Mouse (Mus musculus) inflammation-experienced regulatory T-cells, adult 6 months (primary cell): Measurements from ENCODE around the gene Gm28729. TPM values are rescaled to one million over a fixed set of nuclear protein-coding genes. Genes with fewer than 3 reads are reported as not detected.
"Not testable (repeated sequence)": the region's sequence is repeated elsewhere in the genome, so short reads cannot be mapped to it uniquely, and the experiment has no call there.

Experiments
- ATAC-seq: one replicate; pipeline ENCODE4 v1.8.0; 2017
- polyA plus RNA-seq, 3 experiments: library from polyadenylated mRNA; unstranded; fragments of 100-300 nt; shearing (Covaris generic); gene quantifications; one replicate each; pipeline ENCODE4 v1.2.1; 2017

Gene Gm28729
- polyA plus RNA-seq, 3 experiments from 2014 or later = not detected

DNA sequence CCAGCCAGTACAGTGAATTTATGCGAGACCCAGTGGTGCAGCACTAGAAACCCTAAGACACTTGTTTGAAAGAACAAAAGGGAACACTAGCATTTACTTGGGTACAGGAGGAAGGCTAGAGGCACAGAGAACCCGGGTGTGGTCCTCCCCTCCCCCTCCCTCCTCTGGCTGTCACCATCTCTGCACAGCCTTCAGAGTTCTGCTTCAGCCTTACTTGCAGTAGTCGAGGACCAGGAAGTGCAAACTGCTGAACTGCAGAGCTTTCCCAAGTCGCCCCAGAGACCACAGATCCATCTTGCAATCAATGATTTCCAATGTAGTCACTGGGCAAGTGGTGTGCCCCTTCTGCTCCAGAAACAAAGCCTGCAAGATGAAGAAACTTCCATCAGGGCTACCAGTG lies 7.6 kb downstream of the Gm28729 start:
- ATAC-seq = no peak

DNA sequence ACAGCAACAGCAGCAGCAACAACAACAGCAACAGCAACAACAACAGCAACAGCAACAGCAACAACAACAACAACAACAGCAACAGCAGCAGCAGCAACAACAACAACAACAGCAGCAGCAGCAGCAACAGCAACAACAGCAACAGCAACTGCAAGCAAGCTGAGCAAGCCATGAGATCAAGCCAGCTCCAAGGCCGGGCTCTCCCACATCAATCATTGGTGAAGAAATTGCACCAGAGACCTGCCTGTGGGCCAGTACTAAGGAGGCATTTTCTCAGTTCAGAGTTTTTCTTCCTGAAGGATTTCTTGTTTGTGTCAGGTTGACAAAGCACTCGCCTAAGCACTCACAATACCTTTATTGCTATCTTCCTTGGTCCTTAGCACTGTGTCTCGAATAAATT lies 8.3 kb downstream of the Gm28729 start:
- ATAC-seq = no peak

DNA sequence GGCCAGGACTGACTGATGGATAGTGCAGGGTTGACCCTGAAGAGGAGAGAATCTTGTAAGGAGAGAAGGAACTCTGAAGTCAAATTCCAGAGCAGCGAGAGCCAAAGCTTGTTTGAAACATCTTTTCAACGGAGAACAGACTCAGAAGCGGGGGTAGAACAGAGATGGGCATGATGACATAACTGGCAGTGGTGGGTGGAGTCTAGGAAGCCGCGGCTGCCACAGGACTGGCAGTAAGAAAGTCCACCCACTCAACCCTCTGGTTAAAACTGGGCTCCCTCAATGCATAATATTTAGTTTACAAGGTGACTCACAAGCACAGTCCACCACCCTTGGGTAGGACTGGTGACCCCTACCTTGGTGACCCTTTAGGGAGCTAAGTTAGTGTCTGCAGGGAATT lies 9.3 kb downstream of the Gm28729 start:
- no peak for ATAC-seq

DNA sequence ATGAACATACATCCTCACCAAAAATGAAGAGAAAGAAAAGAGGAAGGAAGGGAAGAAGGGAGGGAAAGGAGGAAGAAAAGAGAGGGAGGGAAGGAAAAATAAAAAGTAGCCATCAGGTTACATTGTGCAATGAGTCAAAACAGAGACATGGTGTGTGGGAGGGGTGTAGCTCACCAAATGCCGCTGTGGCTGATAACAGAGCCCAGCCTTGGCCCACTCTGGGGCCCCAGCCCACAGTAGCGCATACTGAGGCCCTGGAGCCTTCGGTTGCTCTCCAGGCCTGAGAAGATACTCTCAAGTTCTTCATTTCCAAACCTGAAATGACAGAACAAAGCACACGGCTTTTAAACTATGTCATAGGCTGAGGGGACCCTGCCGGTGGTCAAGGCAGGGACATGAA lies 10.8 kb downstream of the Gm28729 start:
- ATAC-seq = no peak

DNA sequence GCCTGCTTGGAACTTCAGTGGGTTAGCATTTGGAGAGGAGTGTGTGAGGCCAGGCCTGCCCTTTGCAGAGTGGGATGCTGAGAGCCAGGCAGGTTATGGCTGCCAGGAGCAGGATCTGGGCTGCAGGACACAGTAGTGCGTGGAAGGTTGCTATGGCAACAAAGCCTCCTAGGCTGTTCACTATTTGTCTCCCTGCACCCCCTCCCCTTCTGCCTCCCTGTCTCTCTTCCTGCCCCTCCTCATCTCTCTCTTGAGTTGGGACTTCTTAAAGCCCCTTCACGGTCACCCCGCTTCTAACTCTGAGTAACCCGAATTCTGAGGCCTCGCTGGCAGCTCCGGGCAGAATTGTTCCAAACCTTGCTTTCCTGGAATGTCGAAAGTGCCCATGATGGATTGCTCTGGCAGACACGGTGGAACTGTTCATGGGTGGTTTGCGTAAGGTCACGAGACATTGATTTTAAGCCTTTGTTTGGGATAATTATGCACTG lies 19.0 kb downstream of the Gm28729 start:
- ATAC-seq = no peak

DNA sequence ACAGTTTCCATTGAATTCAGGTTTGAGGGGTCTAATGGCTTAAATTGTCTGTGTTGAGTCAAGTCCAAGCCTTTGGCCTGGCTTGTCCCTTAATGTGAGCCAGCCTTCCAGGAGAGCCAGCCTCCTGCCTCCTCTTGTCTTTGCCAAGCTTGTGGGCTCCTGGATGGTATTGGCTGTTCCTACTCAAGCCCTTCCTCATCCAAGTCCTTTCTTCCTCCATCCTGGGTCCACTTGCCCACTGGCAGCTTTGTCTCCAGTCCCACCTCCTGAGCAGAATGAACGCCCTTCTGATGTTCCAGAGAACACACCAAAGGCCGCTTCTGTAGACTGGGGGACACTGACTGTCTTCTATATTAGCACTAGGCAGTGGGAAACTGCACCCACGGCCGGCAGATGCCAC lies 19.9 kb downstream of the Gm28729 start:
- ATAC-seq = no peak

DNA sequence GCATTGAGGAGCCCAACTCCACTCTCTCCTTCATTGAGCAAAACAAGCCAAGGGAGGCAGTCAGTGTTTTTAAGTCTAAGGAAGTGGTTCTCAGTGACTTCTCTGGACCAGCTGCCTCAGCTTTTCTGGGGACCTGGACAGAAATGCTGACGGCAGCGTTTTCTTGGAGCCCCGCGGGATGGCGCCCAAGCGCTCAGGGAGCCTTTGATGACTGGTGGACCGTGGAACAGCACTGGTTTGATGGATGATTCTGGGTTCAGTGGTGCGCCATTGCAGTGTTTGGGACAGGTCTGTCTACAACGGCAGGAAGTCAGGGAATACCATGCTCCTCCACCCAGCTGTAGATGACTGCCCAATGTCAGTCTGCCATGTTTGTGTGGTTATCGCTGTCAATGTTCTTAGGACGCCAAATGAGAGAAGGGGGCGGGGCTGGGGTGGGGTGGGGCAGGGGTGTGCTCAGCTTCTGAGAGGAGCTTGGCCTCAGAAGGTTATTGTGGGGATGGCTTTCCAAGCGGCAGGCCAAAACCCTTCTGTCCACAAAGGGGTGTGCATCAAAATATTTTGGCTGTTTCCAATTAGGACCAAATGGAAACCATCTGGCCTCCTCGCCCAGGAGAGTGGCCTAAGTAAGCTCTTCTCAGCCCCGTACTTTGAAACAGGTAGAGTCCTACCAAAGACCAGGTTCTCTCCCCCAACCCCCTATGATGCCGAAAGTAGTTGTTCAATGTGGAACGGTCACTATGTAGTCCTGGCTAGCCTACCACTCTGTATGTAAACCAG lies 20.8 kb downstream of the Gm28729 start:
- no peak for ATAC-seq

DNA sequence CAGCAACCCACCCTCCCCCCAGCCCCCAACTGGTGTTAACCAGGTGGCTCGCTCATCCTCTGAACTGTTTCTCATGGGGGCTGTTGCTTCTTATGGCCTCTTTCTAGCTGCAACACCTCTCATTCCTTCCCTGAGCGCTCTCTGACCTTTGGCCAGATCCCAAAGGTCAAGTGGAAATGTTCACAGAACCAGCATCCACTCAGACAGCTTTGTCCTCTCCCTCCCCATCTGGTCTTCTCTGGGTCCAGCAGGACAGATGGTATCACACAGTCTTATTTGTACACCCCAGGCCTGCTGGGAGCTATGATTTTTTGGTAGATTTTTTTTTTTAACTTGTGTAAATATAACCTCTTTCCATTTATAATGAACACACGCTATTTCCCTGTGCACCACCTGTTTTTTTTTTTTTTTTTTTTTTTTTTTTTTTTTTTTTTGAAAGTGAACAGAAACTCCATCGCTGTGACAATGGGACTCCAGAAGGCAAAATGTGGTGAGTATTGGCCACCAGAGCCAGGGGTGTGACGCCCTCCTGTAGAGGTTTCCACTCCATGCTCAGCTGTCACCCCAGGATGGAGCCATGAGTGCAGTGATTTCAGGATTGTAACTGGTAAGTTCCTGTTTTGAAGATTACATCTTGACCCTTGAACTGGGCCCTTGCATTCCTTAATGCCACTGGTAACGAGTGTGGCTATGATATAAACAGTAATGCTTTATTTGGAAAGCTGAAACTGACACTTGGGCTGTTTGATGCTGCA lies 22.0 kb downstream of the Gm28729 start:
- ATAC-seq = no peak

DNA sequence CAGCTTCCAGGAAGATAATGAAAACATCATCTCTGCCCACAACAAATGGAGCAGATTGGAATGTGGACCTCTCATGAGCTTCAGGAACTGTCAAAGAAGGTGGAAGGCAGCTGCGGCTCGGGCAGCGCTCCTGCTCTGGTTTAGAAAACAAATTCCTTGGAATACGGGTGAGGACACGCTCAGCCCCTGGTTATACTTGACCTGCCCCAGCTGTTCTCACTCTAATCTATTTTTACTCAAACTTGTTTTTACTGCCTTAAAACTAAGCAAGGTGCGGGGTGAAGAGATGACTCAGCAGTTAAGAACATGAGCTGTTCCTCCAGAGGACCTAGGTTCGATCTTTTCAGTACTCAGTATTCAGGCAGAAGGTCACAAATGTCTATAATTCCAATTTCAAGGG lies 23.8 kb downstream of the Gm28729 start:
- ATAC-seq = no peak

DNA sequence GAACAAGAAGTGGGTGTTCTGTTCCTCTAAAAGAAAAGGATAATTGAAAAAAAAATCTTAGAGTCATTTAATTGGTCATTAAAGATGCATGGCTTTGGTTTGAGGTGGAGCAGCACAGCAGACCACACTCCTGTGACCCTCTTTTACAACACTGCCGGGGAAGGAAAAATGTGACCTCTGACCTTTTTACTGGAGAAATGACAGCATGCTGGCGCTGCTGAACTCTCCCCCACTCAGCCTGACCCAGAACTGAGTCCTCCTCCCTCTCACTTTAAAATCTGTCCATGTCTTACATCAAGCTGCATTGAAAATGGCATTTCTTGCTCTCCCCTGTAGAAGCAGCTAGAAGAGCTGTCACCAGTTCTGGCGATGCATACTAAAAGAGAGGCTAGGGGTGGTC lies 31.9 kb downstream of the Gm28729 start:
- ATAC-seq = no peak

DNA sequence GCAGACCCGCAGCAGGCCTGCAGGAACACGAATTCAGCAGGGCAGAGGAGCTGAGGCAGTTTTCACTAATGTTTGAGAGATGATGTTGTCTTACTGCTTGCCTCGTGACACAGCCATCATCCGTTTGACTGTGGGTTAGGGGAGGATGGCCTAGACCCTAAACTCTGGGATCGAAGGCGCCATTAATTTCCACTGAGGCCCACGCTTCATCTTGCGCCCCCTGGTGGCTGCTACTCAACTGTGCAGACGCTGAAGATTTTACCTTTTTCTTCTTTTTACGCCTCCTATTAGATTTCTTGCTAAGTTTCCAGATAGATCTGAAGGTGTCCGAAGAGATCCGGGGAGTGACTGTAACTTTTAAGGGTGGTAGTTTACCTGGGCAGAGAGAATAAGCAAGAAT lies 33.3 kb downstream of the Gm28729 start:
- peak; percentile 82 for ATAC-seq

DNA sequence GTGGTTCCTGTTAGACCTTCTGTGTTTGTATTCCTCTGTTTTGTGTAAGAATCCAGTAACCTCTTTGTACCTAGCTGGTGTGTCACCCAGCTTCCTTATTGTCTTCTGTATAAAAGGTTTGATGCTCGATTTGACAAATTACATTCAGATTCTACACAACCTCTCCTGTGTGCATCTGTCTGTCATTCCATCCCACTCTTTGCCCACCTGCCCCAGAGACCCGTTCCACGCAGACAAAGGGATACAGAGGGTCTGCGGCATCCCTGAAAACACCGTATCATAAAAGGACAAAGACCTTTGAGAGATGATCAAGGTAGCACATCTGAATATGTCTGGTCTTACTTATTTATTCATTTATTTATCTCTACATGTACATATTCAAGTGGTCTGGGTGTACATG lies 37.2 kb downstream of the Gm28729 start:
- ATAC-seq = not testable (repeated sequence)

DNA sequence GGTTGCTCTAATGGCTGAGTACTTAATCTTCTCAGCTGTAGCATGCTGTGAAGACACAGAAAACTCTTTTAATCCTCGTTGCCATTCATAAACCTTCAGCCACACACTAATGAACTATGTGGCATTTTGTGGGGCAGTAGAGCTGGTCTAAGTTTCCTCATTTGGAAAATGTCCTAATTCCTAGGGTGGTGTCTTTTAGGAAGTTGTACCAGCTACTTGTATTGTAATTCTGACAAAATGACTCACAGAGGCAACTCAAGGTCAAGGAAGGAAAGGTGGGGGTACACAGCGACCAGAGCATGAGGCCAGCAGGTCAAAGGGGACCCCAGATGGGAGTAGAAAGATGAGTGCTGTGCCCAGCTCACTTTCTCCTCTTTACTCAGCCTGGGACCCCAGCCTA lies 41.4 kb downstream of the Gm28729 start:
- ATAC-seq = no peak

DNA sequence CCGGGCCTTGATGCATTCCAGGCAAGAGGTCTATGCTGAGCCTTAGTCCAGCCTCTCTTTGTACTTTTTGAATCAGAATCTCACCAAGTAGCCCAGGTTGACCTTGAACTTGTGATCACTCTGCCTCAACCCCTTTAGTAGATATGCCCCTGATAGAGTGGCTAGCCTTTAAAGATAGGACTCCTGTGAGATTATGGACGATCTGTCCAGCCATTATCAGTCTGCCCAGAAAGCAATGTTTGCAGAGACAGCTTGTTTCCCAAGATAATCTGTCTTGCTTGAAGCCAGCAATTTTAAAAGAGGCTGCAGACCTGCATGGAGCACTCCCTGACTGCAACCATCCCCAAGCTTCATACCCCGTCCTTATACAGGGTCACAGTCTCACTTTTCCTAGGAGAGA lies 42.0 kb downstream of the Gm28729 start:
- ATAC-seq = no peak

DNA sequence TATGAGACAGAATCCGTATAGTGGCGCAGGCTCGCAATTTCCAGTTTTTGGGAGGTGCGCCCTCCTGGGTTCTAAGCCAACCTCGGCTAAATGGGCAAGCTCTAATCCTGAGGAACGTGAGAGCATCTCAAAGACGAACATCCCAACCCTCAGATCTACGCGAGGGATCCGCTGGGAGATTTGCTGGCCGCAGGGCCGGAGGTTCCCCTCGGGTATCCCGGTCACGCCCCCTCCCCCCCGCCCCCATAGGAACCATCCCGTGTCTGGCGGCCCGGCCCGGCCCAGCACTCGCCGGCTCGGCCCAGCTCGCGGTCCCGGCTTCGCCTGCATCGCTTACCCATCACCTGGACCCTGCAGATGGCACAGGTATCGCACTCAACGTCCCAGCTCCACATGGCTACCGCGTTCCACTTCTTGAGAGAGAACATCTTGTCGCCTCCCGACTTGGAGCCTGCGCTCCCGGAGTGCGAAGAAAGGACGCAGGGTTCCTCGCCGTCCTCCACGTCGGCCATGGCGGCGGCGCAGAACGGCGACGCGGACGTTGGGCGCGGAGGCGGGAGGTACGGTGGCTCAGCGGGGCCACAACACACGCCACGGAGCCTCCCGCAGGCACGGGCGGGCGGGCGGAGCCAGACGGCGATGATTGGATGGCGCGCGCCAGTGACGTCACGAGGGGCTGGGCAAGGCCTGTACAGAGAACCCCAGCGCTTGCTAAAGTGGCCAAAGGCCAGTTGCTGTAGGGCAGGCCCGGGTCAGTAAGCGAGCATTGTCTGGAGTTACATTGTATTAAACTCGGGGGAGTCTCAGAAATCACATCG lies 46.8 kb downstream of the Gm28729 start, which contains the start of gene Rnf7:
Gene Rnf7, minus strand, starts transcription at position 605 of the 818 bp plus-strand sequence.
- ATAC-seq = peak; percentile 97

DNA sequence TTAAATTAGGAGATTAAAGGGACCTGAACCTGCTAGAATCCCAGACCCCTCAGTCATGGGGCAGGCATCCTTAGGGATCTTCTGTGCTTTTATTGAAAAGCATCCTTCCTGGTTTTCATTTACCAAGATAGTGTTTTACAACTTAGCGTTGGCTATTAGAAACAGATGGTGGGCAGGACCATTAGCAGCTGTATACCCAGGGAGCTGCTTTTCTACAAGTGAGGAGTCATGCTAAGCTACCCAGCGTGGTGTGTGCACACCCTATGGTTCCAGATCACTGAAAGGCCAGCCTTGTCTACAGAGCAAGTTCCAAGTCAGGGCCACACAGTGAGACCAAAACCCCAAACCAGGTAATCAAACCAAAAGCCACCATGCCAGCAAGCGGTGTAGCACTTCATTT lies 52.7 kb downstream of the Gm28729 start:
- ATAC-seq = no peak

DNA sequence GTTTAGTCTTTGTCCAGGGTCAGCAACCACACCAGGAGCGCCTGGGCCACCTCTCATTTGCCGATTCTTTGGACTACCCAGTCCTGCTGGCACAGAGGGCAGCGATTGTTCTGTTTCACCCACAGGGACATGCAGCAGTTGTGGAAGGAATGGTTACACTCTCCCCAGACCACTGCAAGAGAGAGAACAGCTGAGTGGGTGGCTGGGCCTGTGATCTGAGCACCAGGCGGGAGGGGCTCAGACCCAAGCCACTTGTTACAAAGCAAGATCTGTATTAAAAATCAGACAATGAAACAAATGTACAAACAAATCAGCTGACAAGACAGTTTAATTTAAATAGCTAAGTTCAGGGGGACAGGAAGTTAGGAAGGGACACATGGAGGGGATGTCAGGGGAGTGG lies 53.4 kb downstream of the Gm28729 start:
- ATAC-seq = not testable (repeated sequence)

DNA sequence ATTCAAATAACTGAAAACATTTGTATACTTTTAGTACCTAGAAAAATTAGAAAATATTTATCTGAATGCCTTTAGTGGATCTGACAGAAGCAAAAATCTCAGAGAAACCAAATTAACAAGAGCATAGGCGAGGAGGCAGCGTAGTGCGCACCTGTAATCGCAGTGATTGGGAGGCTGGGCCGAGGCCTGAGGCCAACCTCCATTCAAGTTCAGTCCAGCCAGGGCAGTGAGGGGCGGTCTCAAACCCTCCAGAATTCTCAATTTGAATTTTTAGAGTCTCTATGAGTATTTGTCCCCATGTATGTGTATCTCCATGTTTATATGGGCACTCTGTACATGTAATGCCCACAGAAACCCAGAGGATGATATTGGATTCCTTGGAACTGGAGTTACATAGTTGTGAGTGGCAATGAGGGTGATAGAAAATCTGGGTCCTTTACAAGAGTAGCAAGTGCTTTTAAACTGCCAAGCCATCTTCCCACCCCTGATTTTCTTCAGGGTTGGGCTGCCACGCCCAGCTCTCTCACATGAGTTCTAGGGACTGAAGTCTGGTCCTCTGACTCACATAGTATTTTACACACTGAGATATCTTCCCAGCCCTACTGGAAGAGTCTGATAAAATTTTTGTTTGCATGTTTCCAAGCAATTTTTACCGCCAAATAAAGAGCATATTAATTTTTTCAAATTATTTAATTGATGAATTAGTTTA lies 54.6 kb downstream of the Gm28729 start:
- no peak for ATAC-seq

DNA sequence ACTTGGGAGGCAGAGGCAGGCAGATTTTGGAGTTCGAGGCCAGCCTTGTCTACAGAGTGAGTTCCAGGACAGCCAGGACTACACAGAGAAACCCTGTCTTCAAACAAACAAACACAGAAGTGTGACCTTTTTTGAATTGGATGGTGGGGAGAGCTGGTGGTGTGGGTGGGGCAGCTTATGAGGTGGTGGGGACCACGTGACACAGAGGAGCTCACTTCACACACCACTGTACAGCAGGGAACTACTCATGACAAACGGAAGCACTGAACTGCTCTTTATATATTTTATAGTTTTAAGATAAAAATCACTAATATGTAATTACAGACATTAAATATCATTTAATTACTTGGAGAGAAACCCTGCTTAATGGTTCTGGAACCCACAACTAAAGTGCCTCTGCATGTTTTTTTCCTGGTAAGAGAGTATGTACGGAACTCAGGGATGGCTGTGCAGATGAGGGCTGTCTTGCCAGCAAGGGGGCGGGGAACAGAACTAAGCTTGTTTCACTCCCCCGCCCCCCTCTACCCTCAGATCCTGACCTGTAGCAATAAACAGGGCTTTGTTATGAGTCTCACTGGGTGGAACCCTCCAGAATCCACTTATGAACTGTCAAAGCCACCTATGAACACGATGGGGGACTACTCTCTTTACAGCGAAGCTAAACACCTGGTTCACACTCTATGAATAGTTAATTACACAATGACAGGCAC lies 55.4 kb downstream of the Gm28729 start:
- ATAC-seq = no peak

DNA sequence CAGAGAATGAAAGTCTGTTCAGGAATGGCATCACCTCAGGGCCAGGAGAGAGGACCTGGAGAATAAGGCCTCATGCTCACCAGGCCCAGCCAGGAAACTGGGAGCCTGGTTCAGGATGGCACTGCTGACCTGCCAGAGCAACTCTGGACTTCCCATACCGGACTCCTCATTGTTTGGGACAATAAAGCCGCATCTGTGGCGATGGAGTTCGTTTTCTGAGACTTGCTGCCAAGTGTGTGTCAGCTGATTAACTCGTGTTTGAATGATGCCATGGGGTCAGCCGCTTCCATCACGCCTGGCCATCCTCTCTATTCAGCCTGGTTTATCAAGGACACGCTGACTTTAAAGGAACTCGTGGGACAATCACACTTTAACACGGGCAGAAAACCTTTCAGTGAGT lies 61.4 kb downstream of the Gm28729 start:
- ATAC-seq = no peak

DNA sequence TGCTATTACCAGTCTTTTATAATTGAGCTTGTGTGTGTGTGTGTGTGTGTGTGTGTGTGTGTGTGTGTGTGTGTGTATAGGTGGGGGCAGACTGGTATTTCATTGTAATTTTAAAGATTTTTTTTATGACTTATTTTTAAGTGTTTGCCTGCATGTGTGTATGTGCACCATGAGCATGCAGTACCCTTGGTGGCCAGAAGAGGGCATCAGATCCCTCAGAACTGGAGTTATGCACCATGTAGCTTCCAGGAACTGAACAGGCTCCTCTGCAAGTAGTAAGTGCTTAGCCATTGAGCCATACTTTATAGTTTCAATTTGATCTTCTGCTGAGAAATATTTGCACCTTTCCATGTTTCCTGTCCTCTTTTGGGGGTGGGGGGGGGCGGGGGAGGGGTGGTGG lies 63.5 kb downstream of the Gm28729 start:
- no peak for ATAC-seq
